Mouse (Mus musculus): ENCODE measurements around the gene Atat1. TPM values are rescaled to one million over a fixed set of nuclear protein-coding genes. Genes with fewer than 3 reads are reported as not detected.

The Atat1 gene
- total and polyA plus RNA-seq, 3 experiments: 6.0 to 22.0 (median 6.0) TPM

- no peaks in the 10 kb centered on the region for H3K79me2 ChIP-seq (replicated peaks; ENCODE audit: control insufficient read depth, insufficient read depth, low read length)
- H3K27me3 ChIP-seq (ENCODE audit: control insufficient read depth, insufficient read depth, low read length): no peaks in the 10 kb centered on the region
- TF ChIP-seq EP300 (IDR thresholded peaks at IDR 0.05; ENCODE audit: insufficient read depth, low read depth, low read length): no peak
- no peak for TF ChIP-seq CTCF (IDR thresholded peaks at IDR 0.05)
- no peak for TF ChIP-seq POLR2A (IDR thresholded peaks at IDR 0.05; ENCODE audit: insufficient read depth, low read depth, low read length)
- peak overlapping the region; percentile 61 for H3K4me3 ChIP-seq
- WGBS: 26% methylated on average over 10 of the region's 10 CpGs
- peak overlapping the region; percentile 98; the same call in 1 of the 2 replicates for H3K9ac ChIP-seq (ENCODE audit: low read depth, low read length)
- peak overlapping the region; percentile 98 for H3K27ac ChIP-seq
- peaks cover 7% of the 10 kb centered on the region for H3K4me1 ChIP-seq (ENCODE audit: control insufficient read depth, insufficient read depth, low read length)
- peak; percentile 29 to 33 for DNase-seq
- no peaks in the 10 kb centered on the region for H3K36me3 ChIP-seq (ENCODE audit: control insufficient read depth, insufficient read depth, low read length)
- intact Hi-C loops (cut with DNase I): no loop called here
These were observed 45.0 kb downstream of the Atat1 start for GRCm38 (mm10) chr17:35864832-35865353.

GRCm38 (mm10) chr17:35861198-35861857, 48.5 kb downstream of the Atat1 start, which contains the start of gene Nrm:
Nrm (plus strand) TSS chr17:35861318.
- under 1% methylated on average over 47 of the region's 47 CpGs for WGBS
- H3K4me3 ChIP-seq: peak within 1 kb of the TSS; percentile 99

GRCm38 (mm10) chr17:35860831-35861197, 49.1 kb downstream of the Atat1 start:
- no peak for DNase-seq
- WGBS: 5% methylated on average over 12 of the region's 12 CpGs
- TF ChIP-seq EP300 (IDR thresholded peaks at IDR 0.05; ENCODE audit: insufficient read depth, low read depth, low read length): no peak
- TF ChIP-seq POLR2A (IDR thresholded peaks at IDR 0.05; ENCODE audit: insufficient read depth, low read depth, low read length): no peak
- TF ChIP-seq CTCF (IDR thresholded peaks at IDR 0.05): no peak
- Histone ChIP-seq H3K9ac (ENCODE audit: low read depth, low read length) (peak overlapping the region; percentile 83; the same call in 1 of the 2 replicates), H3K36me3 (ENCODE audit: control insufficient read depth, insufficient read depth, low read length) (no peaks in the 10 kb centered on the region), H3K79me2 (replicated peaks; ENCODE audit: control insufficient read depth, insufficient read depth, low read length) (no peaks in the 10 kb centered on the region), H3K27me3 (ENCODE audit: control insufficient read depth, insufficient read depth, low read length) (no peaks in the 10 kb centered on the region), H3K4me3 (peak overlapping the region; percentile 99), H3K4me1 (ENCODE audit: control insufficient read depth, insufficient read depth, low read length) (peaks cover 7% of the 10 kb centered on the region), H3K27ac (peak overlapping the region; percentile 88)
- intact Hi-C loops (cut with DNase I): loop anchor here (1.0 kb wide), 1 partner anchor 11 kb away; no protein-coding TSS in a partner anchor

More at GRCm38 (mm10) chr17:35861198-35861857, 48.5 kb downstream of the Atat1 start, which contains the start of gene Nrm:
- DNase-seq: peak; percentile 95 to 96
- peak within 1 kb of the TSS; percentile 88 for H3K27ac ChIP-seq
- intact Hi-C loops (cut with DNase I): loop anchor here (1.0 kb wide), 1 partner anchor 11 kb away; no protein-coding TSS in a partner anchor
- TF ChIP-seq POLR2A (IDR thresholded peaks at IDR 0.05; ENCODE audit: insufficient read depth, low read depth, low read length) (peak; percentile 66), EP300 (IDR thresholded peaks at IDR 0.05; ENCODE audit: insufficient read depth, low read depth, low read length) (peak; percentile 14; the same call in 1 of the 2 replicates), CTCF (IDR thresholded peaks at IDR 0.05) (peak; percentile 64)
- H3K36me3 ChIP-seq (ENCODE audit: control insufficient read depth, insufficient read depth, low read length): no peaks in the 10 kb centered on the region
- H3K9ac ChIP-seq (ENCODE audit: low read depth, low read length): peak within 1 kb of the TSS; percentile 83
- no peaks in the 10 kb centered on the region for H3K79me2 ChIP-seq (replicated peaks; ENCODE audit: control insufficient read depth, insufficient read depth, low read length)
- H3K4me1 ChIP-seq (ENCODE audit: control insufficient read depth, insufficient read depth, low read length): peaks cover 7% of the 10 kb centered on the region
- no peaks in the 10 kb centered on the region for H3K27me3 ChIP-seq (ENCODE audit: control insufficient read depth, insufficient read depth, low read length)

DNA sequence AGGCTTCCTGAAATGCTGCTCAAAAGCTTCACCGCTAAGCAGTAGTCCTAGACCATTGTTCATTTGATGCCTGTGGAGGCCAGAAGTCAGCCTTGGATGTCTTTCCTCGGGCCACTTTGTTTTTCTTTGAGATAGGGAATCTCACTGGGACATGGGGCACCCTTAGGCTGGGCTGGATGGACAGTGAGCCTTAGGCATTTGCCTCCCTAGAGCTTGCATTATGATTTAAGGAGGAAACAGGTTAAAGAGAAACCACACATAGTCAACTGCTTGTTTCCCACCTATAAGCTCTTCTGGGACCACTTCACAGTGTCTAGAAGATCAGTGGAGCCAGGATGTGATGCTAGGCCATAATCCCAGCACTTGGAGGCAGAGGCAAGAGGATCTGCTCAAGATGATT, 50.0 kb downstream of the Atat1 start:
- DNase-seq: no peak
- Histone ChIP-seq H3K9ac (ENCODE audit: low read depth, low read length) (no peak overlapping the region), H3K27ac (no peak overlapping the region), H3K27me3 (ENCODE audit: control insufficient read depth, insufficient read depth, low read length) (no peaks in the 10 kb centered on the region), H3K36me3 (ENCODE audit: control insufficient read depth, insufficient read depth, low read length) (no peaks in the 10 kb centered on the region), H3K4me3 (no peak overlapping the region), H3K79me2 (replicated peaks; ENCODE audit: control insufficient read depth, insufficient read depth, low read length) (no peaks in the 10 kb centered on the region), H3K4me1 (ENCODE audit: control insufficient read depth, insufficient read depth, low read length) (peaks cover 5% of the 10 kb centered on the region)
- 56% methylated on average over 2 of the region's 2 CpGs for WGBS
- no peak for TF ChIP-seq POLR2A (IDR thresholded peaks at IDR 0.05; ENCODE audit: insufficient read depth, low read depth, low read length)
- no peak for TF ChIP-seq EP300 (IDR thresholded peaks at IDR 0.05; ENCODE audit: insufficient read depth, low read depth, low read length)
- no peak for TF ChIP-seq CTCF (IDR thresholded peaks at IDR 0.05)
- intact Hi-C loops (cut with DNase I): no loop called here

GRCm38 (mm10) chr17:35859371-35859770, 50.5 kb downstream of the Atat1 start:
- H3K79me2 ChIP-seq (replicated peaks; ENCODE audit: control insufficient read depth, insufficient read depth, low read length): no peaks in the 10 kb centered on the region
- H3K27me3 ChIP-seq (ENCODE audit: control insufficient read depth, insufficient read depth, low read length): no peaks in the 10 kb centered on the region
- no peak overlapping the region for H3K4me3 ChIP-seq
- DNase-seq: no peak
- H3K36me3 ChIP-seq (ENCODE audit: control insufficient read depth, insufficient read depth, low read length): no peaks in the 10 kb centered on the region
- intact Hi-C loops (cut with DNase I): no loop called here
- no peak overlapping the region for H3K9ac ChIP-seq (ENCODE audit: low read depth, low read length)
- no peak for TF ChIP-seq EP300 (IDR thresholded peaks at IDR 0.05; ENCODE audit: insufficient read depth, low read depth, low read length)
- TF ChIP-seq CTCF (IDR thresholded peaks at IDR 0.05): no peak
- no peak for TF ChIP-seq POLR2A (IDR thresholded peaks at IDR 0.05; ENCODE audit: insufficient read depth, low read depth, low read length)
- WGBS: 91% methylated on average over 1 of the region's 1 CpGs
- no peak overlapping the region for H3K27ac ChIP-seq
- H3K4me1 ChIP-seq (ENCODE audit: control insufficient read depth, insufficient read depth, low read length): peaks cover 1% of the 10 kb centered on the region; the same call in 1 of the 2 replicates

GRCm38 (mm10) chr17:35850974-35851373, 58.9 kb downstream of the Atat1 start:
- TF ChIP-seq POLR2A (IDR thresholded peaks at IDR 0.05; ENCODE audit: insufficient read depth, low read depth, low read length) (no peak), EP300 (IDR thresholded peaks at IDR 0.05; ENCODE audit: insufficient read depth, low read depth, low read length) (no peak), CTCF (IDR thresholded peaks at IDR 0.05) (no peak)
- Histone ChIP-seq H3K4me1 (ENCODE audit: control insufficient read depth, insufficient read depth, low read length) (no peaks in the 10 kb centered on the region), H3K27ac (no peak overlapping the region), H3K79me2 (replicated peaks; ENCODE audit: control insufficient read depth, insufficient read depth, low read length) (no peaks in the 10 kb centered on the region), H3K4me3 (no peak overlapping the region), H3K9ac (ENCODE audit: low read depth, low read length) (no peak overlapping the region), H3K27me3 (ENCODE audit: control insufficient read depth, insufficient read depth, low read length) (no peaks in the 10 kb centered on the region), H3K36me3 (ENCODE audit: control insufficient read depth, insufficient read depth, low read length) (no peaks in the 10 kb centered on the region)
- 89% methylated on average over 3 of the region's 3 CpGs for WGBS
- intact Hi-C loops (cut with DNase I): no loop called here
- DNase-seq: no peak
